Mouse (Mus musculus): ENCODE results near the gene Stradb.

DNA sequence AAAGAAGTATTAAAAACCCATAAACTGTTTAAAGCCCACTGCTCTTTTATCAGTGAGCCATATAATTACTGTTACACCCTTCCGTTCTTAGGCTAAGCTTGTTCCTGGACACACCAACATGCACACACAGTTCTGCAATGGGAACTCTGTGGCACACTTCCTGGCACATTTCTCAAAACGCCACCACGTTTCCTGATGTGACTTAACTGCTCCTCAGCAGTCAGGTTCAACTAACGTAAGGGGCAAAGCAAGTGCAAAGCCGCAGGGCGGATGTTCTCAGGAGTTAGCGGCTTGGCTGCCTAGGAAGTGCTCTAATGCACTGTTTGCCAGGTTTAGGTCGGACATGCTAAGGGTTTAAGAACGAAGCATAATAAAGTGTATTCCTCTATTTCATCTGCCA is 17.1 kb upstream of the Stradb start:
- TF ChIP-seq CTCF (IDR thresholded peaks at IDR 0.05; ENCODE audit: extremely low read depth, insufficient read length, insufficient replicate concordance, low read depth, low read length) (no peak), POLR2A (IDR thresholded peaks at IDR 0.05; ENCODE audit: low read depth, low read length) (no peak)
